Mouse (Mus musculus) brown adipose tissue, adult 24 weeks (tissue): ENCODE data around the gene Fezf1. TPM values are rescaled to one million over a fixed set of nuclear protein-coding genes. Genes with fewer than 3 reads are reported as not detected.

ENCODE experiments used
- H3K27ac ChIP-seq: fragments of 200-500 bp; replicated peaks from 2 replicates; pipeline ENCODE4 v1.5.1; 2012; ENCODE audit warnings: low read depth, mild to moderate bottlenecking, low read length
- H3K4me1 ChIP-seq: fragments of 200-500 bp; 2 replicates; pipeline ENCODE4 v1.6.1; 2012; ENCODE audit warnings: low read length, mixed read lengths; ENCODE audit not compliant: control insufficient read depth, insufficient read depth, insufficient read length
- H3K4me3 ChIP-seq: fragments of 200-500 bp; 2 replicates; pipeline ENCODE4 v1.5.1; 2012; ENCODE audit warnings: low read depth, mild to moderate bottlenecking, low read length, moderate library complexity; ENCODE audit not compliant: insufficient read depth
- polyA plus RNA-seq: library from polyadenylated mRNA; stranded (reverse); fragments of >200 nt; gene quantifications from 2 replicates; pipeline ENCODE4 v1.2.4, GENCODE M21; 2012; ENCODE audit not compliant: missing spikeins, insufficient read depth, insufficient read length

The Fezf1 gene
- polyA plus RNA-seq, 1 experiment, result not detected

GRCm38 (mm10) chr6:23202630-23203029, 45.5 kb downstream of the Fezf1 start:
- H3K4me1 ChIP-seq, result no peaks in the 10 kb centered on the region
- no peak overlapping the region for H3K4me3 ChIP-seq
- H3K27ac ChIP-seq, result no peak overlapping the region

Other genes with a start within 250 kb of the Fezf1 start
- gene Aass, start 115.4 kb downstream of the Fezf1 start, polyA plus RNA-seq, result not detected in 2 replicates